Mouse (Mus musculus) stomach, embryonic 14.5 days (tissue): ENCODE data around the gene Ddx50. TPM values are rescaled to one million over a fixed set of nuclear protein-coding genes. Genes with fewer than 3 reads are reported as not detected.
A peak's percentile ranks its signal among the peaks of the same experiment; 100 is the strongest.

Source experiments
- ATAC-seq: fragments of 200-750 bp; cut with Nextera tagmentation; 2 replicates; pipeline ENCODE4 v1.8.0; 2017; ENCODE audit warnings: low read depth, moderate TSS enrichment; ENCODE audit not compliant: insufficient number of reproducible peaks, insufficient read depth, low FRiP score
- H3K27ac ChIP-seq: fragments of 300-500 bp; sonication (generic); 2 replicates; pipeline ENCODE4 v1.5.1; 2014; ENCODE audit warnings: mild to moderate bottlenecking, low read length, moderate library complexity, mixed read lengths
- H3K27me3 ChIP-seq: fragments of 300-500 bp; sonication (generic); 2 replicates; pipeline ENCODE4 v1.6.1; 2014; ENCODE audit warnings: low read length, control low read depth, mixed read lengths; ENCODE audit not compliant: control insufficient read depth, insufficient read depth
- H3K36me3 ChIP-seq: fragments of 300-500 bp; sonication (generic); 2 replicates; pipeline ENCODE4 v1.6.1; 2014; ENCODE audit warnings: mild to moderate bottlenecking, control low read depth, low read length, moderate library complexity, mixed read lengths; ENCODE audit not compliant: control insufficient read depth, insufficient read depth
- H3K4me1 ChIP-seq: fragments of 300-500 bp; sonication (generic); 2 replicates; pipeline ENCODE4 v1.6.1; 2014; ENCODE audit warnings: low read length, control low read depth, mixed read lengths; ENCODE audit not compliant: control insufficient read depth, insufficient read depth
- H3K4me2 ChIP-seq: fragments of 300-500 bp; sonication (generic); replicated peaks from 2 replicates; pipeline ENCODE4 v1.6.1; 2014; ENCODE audit warnings: low read depth, low read length, control low read depth
- H3K4me3 ChIP-seq: fragments of 300-500 bp; sonication (generic); 2 replicates; pipeline ENCODE4 v1.5.1; 2014; ENCODE audit warnings: low read depth, low read length, control low read depth
- H3K9ac ChIP-seq: fragments of 300-500 bp; sonication (generic); replicated peaks from 2 replicates; pipeline ENCODE4 v1.6.1; 2014; ENCODE audit warnings: low read depth, mild to moderate bottlenecking, control low read depth, low read length, moderate library complexity, mixed read lengths
- H3K9me3 ChIP-seq: fragments of 300-500 bp; sonication (generic); 2 replicates; pipeline ENCODE4 v1.6.1; 2016; ENCODE audit warnings: low read depth, low read length, control low read depth; ENCODE audit not compliant: control insufficient read depth
- WGBS: fragments of 180-500 bp; shearing (Covaris S2); extraction: QIAGEN DNeasy Blood & Tissue Kit; methylation state at CpG from one replicate; pipeline ENCODE4 v1.1.7; 2014; 5-methylcytosine and 5-hydroxymethylcytosine counted together
- polyA plus RNA-seq: library from polyadenylated mRNA; unstranded; fragments of >200 nt; fragmentation: Nextera tagmentation; extraction: Ambion mirVana; gene quantifications from 2 replicates; pipeline ENCODE4 v1.2.1, GENCODE M21; 2014

The Ddx50 gene
- polyA plus RNA-seq, 1 experiment from 2014 or later: 148 TPM

DNA sequence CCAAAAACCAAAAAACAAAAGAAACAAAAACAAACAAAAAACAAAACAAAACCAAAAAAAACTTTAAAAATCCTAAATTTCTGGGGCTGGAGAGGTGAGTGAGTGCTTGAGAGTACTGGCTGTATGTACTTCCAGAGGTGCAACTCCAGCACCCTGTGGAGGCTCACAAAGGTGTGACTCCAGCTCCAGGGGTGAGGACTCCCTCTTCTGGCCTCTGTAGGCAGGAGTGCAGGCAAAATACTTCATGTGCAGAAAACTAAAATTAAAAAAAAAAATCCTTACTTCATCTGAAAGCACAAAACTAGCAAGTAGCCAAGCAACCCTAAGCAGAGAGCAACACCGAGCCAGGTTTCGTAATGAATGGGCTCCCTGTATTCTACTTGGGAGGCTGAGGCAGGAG is 21.3 kb upstream of the Ddx50 start:
- H3K36me3 ChIP-seq: no peaks in the 10 kb centered on the region
- H3K27me3 ChIP-seq: no peaks in the 10 kb centered on the region
- 97% methylated on average over 2 of the region's 2 CpGs for WGBS
- no peak overlapping the region for H3K4me3 ChIP-seq
- H3K9me3 ChIP-seq: no peaks in the 10 kb centered on the region
- H3K4me2 ChIP-seq: no peak overlapping the region
- no peak overlapping the region for H3K9ac ChIP-seq
- H3K4me1 ChIP-seq: peaks cover 3% of the 10 kb centered on the region; the same call in 1 of the 2 replicates
- ATAC-seq: no peak
- no peak overlapping the region for H3K27ac ChIP-seq

- 62% methylated on average over 14 of the region's 14 CpGs for WGBS
- no peak overlapping the region for H3K4me3 ChIP-seq
- no peaks in the 10 kb centered on the region for H3K36me3 ChIP-seq
- ATAC-seq: no peak
- H3K9ac ChIP-seq: no peak overlapping the region
- H3K4me1 ChIP-seq: no peaks in the 10 kb centered on the region
- no peak overlapping the region for H3K4me2 ChIP-seq
- no peaks in the 10 kb centered on the region for H3K27me3 ChIP-seq
- H3K9me3 ChIP-seq: no peaks in the 10 kb centered on the region
- H3K27ac ChIP-seq: no peak overlapping the region
Measured at GRCm38 (mm10) chr10:62669245-62669644, 18.2 kb upstream of the Ddx50 start.

DNA sequence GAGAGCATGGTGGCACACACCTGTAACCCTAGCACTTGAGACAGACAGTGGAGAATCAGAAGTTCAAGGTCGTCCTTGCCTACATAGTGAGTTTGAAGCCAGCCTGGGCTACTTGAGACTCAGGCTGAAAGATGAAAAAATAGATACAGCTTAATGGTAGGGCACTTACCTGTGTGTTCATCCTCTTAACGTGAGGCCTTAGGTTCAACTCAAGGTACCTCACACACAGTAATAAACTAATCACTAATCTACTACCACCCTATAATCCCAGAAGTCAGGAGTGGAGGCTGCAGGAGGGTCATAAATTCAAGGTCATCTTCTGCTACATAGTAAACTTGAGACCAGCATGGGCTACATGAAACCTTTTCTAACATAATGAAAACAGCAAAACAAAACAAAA is 17.4 kb upstream of the Ddx50 start:
- Histone ChIP-seq H3K9me3 (no peaks in the 10 kb centered on the region), H3K4me3 (no peak overlapping the region), H3K27ac (no peak overlapping the region), H3K36me3 (no peaks in the 10 kb centered on the region), H3K27me3 (no peaks in the 10 kb centered on the region), H3K4me1 (no peaks in the 10 kb centered on the region), H3K9ac (no peak overlapping the region), H3K4me2 (no peak overlapping the region)
- 79% methylated on average over 2 of the region's 2 CpGs for WGBS
- no peak for ATAC-seq

- H3K27me3 ChIP-seq: no peaks in the 10 kb centered on the region
- no peak for ATAC-seq
- H3K27ac ChIP-seq: no peak overlapping the region
- H3K36me3 ChIP-seq: no peaks in the 10 kb centered on the region
- H3K4me1 ChIP-seq: no peaks in the 10 kb centered on the region
- 72% methylated on average over 5 of the region's 5 CpGs for WGBS
- no peaks in the 10 kb centered on the region for H3K9me3 ChIP-seq
- H3K4me2 ChIP-seq: no peak overlapping the region
- H3K4me3 ChIP-seq: no peak overlapping the region
- no peak overlapping the region for H3K9ac ChIP-seq
Measured at GRCm38 (mm10) chr10:62668043-62668442, 17.0 kb upstream of the Ddx50 start.

DNA sequence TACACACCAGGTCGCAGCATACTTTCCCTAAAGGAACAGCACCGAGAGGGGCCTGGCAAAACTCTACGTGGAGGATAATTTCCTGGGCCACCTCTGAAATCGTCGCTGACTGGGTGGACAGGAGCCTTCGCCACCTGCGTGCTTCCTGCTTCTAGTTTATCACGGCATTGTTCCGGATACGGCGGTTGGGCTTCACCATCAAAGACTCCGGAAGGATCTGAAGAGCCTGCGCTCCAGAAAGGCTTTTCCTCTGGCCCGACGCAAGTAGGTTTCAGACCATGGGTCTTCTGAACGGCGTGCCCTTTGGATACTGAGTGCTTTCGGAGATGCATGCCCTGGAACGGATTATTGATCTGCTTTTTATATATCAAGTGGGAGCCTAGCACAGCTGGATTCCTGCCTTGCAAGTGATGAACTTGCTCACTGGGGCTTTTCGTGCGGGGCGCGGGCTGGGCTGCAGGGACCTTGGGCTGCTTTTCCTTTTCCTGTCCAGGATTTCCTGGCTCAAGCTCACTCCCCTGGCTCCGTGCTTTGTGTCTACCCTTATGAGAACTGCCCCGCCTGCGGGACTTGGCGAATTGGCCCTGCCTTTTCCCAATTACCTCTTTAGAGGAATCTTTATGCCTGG is 14.1 kb upstream of the Ddx50 start:
- Histone ChIP-seq H3K9me3 (no peaks in the 10 kb centered on the region), H3K4me3 (no peak overlapping the region), H3K4me1 (no peaks in the 10 kb centered on the region), H3K4me2 (peak overlapping the region; percentile 20; the same call in 1 of the 2 replicates), H3K9ac (no peak overlapping the region), H3K27me3 (no peaks in the 10 kb centered on the region), H3K36me3 (no peaks in the 10 kb centered on the region), H3K27ac (peak overlapping the region; percentile 62; the same call in 1 of the 2 replicates)
- WGBS: 58% methylated on average over 27 of the region's 27 CpGs
- no peak for ATAC-seq

DNA sequence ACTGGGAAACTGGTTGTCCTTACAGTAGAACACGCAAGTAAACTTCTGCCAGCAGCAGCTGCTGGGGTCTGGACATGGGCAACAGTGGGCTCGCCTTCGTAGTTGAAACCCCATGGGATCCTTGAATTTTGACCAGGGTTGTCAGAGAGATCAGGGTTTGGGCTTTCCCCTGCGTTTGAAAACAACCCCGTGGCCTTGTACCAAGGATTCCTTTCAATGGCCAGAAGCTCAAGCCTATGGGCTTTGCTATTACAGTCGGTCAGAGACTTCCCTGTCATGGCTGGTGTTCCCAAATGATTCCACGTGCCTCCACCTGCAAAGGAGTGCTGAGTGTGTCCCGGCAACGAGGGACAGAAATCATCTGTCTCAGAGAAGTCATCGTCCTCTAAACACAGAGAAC is 13.2 kb upstream of the Ddx50 start:
- no peak for ATAC-seq
- no peaks in the 10 kb centered on the region for H3K36me3 ChIP-seq
- H3K4me1 ChIP-seq: no peaks in the 10 kb centered on the region
- H3K4me2 ChIP-seq: no peak overlapping the region
- no peaks in the 10 kb centered on the region for H3K27me3 ChIP-seq
- H3K4me3 ChIP-seq: no peak overlapping the region
- no peak overlapping the region for H3K9ac ChIP-seq
- no peak overlapping the region; the same call in 1 of the 2 replicates for H3K27ac ChIP-seq
- H3K9me3 ChIP-seq: no peaks in the 10 kb centered on the region
- 82% methylated on average over 10 of the region's 10 CpGs for WGBS

GRCm38 (mm10) chr10:62656711-62657110 is 5.7 kb upstream of the Ddx50 start:
- Histone ChIP-seq H3K4me2 (no peak overlapping the region), H3K9me3 (no peaks in the 10 kb centered on the region), H3K9ac (no peak overlapping the region), H3K4me1 (no peaks in the 10 kb centered on the region; the same call in 1 of the 2 replicates), H3K4me3 (no peak overlapping the region), H3K27me3 (no peaks in the 10 kb centered on the region), H3K27ac (no peak overlapping the region), H3K36me3 (no peaks in the 10 kb centered on the region)
- no peak for ATAC-seq
- 85% methylated on average over 7 of the region's 7 CpGs for WGBS

- Histone ChIP-seq H3K27me3 (no peaks in the 10 kb centered on the region), H3K9ac (peak overlapping the region; percentile 80), H3K27ac (peak overlapping the region; percentile 92), H3K9me3 (no peaks in the 10 kb centered on the region), H3K4me1 (peaks cover 2% of the 10 kb centered on the region), H3K36me3 (no peaks in the 10 kb centered on the region), H3K4me3 (peak overlapping the region; percentile 93), H3K4me2 (peak overlapping the region; percentile 62)
- WGBS: 10% methylated on average over 3 of the region's 3 CpGs
- ATAC-seq: no peak
Measured at GRCm38 (mm10) chr10:62651961-62652360, 943 bp upstream of the Ddx50 start.

DNA sequence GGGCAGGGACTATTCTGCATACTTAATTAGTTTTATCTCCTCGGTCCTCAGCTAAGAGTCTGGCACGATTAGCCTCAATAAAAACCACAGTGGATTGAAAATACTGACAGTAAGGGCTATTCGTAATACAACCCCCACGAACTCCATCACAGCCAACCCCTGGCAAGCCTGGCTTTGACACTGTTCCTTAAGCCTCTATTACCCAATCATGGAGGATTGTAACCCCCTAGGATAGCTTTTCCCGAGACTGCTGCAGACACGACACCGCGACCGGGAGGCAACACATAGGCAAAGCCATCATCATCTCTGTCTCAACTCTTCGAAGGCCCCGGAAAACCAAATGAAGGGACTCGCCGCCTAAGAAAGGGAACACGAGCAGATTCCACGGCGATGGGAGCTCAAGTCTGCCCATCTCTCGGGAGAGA is 648 bp downstream of the Ddx50 start:
- Histone ChIP-seq H3K36me3 (peaks cover 11% of the 10 kb centered on the region), H3K9me3 (no peaks in the 10 kb centered on the region), H3K27me3 (no peaks in the 10 kb centered on the region), H3K4me1 (peaks cover 2% of the 10 kb centered on the region), H3K9ac (peak overlapping the region; percentile 80), H3K4me3 (peak overlapping the region; percentile 93), H3K27ac (peak overlapping the region; percentile 92), H3K4me2 (peak overlapping the region; percentile 71)
- WGBS: under 1% methylated on average over 17 of the region's 17 CpGs
- no peak for ATAC-seq
